Mouse (Mus musculus) frontal cortex, adult 2 months (tissue): ENCODE data around the gene Polr2b. TPM values are rescaled to one million over a fixed set of nuclear protein-coding genes. Genes with fewer than 3 reads are reported as not detected.

Experiments
- DNase-seq, 2 experiments: peaks; one replicate each; pipeline ENCODE4 v3.0.0; 2022; ENCODE audit warnings: low spot score in 1 of 2; ENCODE audit errors: extremely low spot score in 1 of 2
- polyA plus RNA-seq: library from polyadenylated mRNA; depleted of rRNA; stranded (reverse); fragments of >200 nt; gene quantifications from 2 replicates; pipeline ENCODE4 v1.2.3, GENCODE M21; 2012

The Polr2b gene
- polyA plus RNA-seq, 1 experiment = 38.5 TPM

- DNase-seq = no peak
Observed at GRCm38 (mm10) chr5:77361006-77361405, 51.1 kb downstream of the Polr2b start.

GRCm38 (mm10) chr5:77362120-77362519, 52.2 kb downstream of the Polr2b start:
- DNase-seq = no peak

GRCm38 (mm10) chr5:77363650-77364049, 53.7 kb downstream of the Polr2b start:
- peak in 1 of 2 experiments; percentile 58 for DNase-seq

- no peak for DNase-seq
Observed at GRCm38 (mm10) chr5:77364443-77365038, 54.6 kb downstream of the Polr2b start.

GRCm38 (mm10) chr5:77366313-77366712, 56.4 kb downstream of the Polr2b start:
- DNase-seq = no peak

- DNase-seq = no peak
Observed at GRCm38 (mm10) chr5:77367145-77367544, 57.2 kb downstream of the Polr2b start.

GRCm38 (mm10) chr5:77367682-77368081, 57.7 kb downstream of the Polr2b start:
- DNase-seq = no peak

- no peak for DNase-seq
Observed at GRCm38 (mm10) chr5:77368194-77368593, 58.2 kb downstream of the Polr2b start.

GRCm38 (mm10) chr5:77369394-77369793, 59.4 kb downstream of the Polr2b start:
- no peak for DNase-seq

GRCm38 (mm10) chr5:77370378-77370892, 60.5 kb downstream of the Polr2b start:
- no peak for DNase-seq

GRCm38 (mm10) chr5:77372242-77372641, 62.3 kb downstream of the Polr2b start:
- no peak for DNase-seq

- no peak for DNase-seq
Observed at GRCm38 (mm10) chr5:77372778-77373177, 62.8 kb downstream of the Polr2b start.

GRCm38 (mm10) chr5:77374945-77375344, 65.0 kb downstream of the Polr2b start:
- DNase-seq = peak in 1 of 2 experiments; percentile 37

- DNase-seq = no peak
Observed at GRCm38 (mm10) chr5:77375546-77375945, 65.6 kb downstream of the Polr2b start.

GRCm38 (mm10) chr5:77378027-77378426, 68.1 kb downstream of the Polr2b start:
- DNase-seq = no peak

- no peak for DNase-seq
Observed at GRCm38 (mm10) chr5:77379434-77380135, 69.6 kb downstream of the Polr2b start.

- DNase-seq = no peak
Observed at GRCm38 (mm10) chr5:77380321-77380901, 70.5 kb downstream of the Polr2b start.

- DNase-seq = no peak
Observed at GRCm38 (mm10) chr5:77381283-77381682, 71.3 kb downstream of the Polr2b start.

GRCm38 (mm10) chr5:77381686-77382085, 71.7 kb downstream of the Polr2b start:
- no peak for DNase-seq

GRCm38 (mm10) chr5:77383799-77384554, 74.0 kb downstream of the Polr2b start:
- no peak for DNase-seq

- no peak for DNase-seq
Observed at GRCm38 (mm10) chr5:77384724-77385123, 74.8 kb downstream of the Polr2b start.
